Mouse (Mus musculus) kidney, postnatal 0 days (tissue): ENCODE measurements around the gene Creb3l4. TPM values are rescaled to one million over a fixed set of nuclear protein-coding genes. Genes with fewer than 3 reads are reported as not detected.

Source experiments
- ATAC-seq: fragments of 200-750 bp; cut with Nextera tagmentation; replicated peaks from 2 replicates; pipeline ENCODE4 v1.8.0; 2017; ENCODE audit warnings: low read depth, moderate number of reproducible peaks, moderate TSS enrichment, moderate library complexity; ENCODE audit not compliant: low FRiP score
- DNase-seq: peaks from one replicate; pipeline ENCODE4 v3.0.0-alpha.2; 2016; ENCODE audit warnings: low spot score
- H3K27ac ChIP-seq: fragments of 300-500 bp; sonication (generic); 2 replicates; pipeline ENCODE4 v1.5.1; 2014; ENCODE audit warnings: mild to moderate bottlenecking
- H3K27me3 ChIP-seq: fragments of 300-500 bp; sonication (generic); 2 replicates; pipeline ENCODE4 v1.6.1; 2014; ENCODE audit warnings: low read length, mixed read lengths; ENCODE audit not compliant: insufficient read depth
- H3K36me3 ChIP-seq: fragments of 300-500 bp; sonication (generic); 2 replicates; pipeline ENCODE4 v1.6.1; 2014; ENCODE audit warnings: low read length, mixed read lengths; ENCODE audit not compliant: insufficient read depth
- H3K4me1 ChIP-seq: fragments of 300-500 bp; sonication (generic); replicated peaks from 2 replicates; pipeline ENCODE4 v1.6.1; 2014; ENCODE audit warnings: antibody characterized with exemption, low read length, mixed read lengths; ENCODE audit not compliant: insufficient read depth
- H3K4me2 ChIP-seq: fragments of 300-500 bp; sonication (generic); 2 replicates; pipeline ENCODE4 v1.6.1; 2014; ENCODE audit warnings: mild to moderate bottlenecking, low read length, moderate library complexity, mixed read lengths
- H3K4me3 ChIP-seq: fragments of 300-500 bp; sonication (generic); replicated peaks from 2 replicates; pipeline ENCODE4 v1.5.1; 2014; ENCODE audit warnings: low read depth, low read length
- H3K9ac ChIP-seq: fragments of 300-500 bp; sonication (generic); 2 replicates; pipeline ENCODE4 v1.6.1; 2014; ENCODE audit warnings: low read depth, low read length
- H3K9me3 ChIP-seq: fragments of 300-500 bp; sonication (generic); replicated peaks from 2 replicates; pipeline ENCODE4 v1.6.1; 2016; ENCODE audit warnings: low read length, inconsistent platforms, mixed read lengths
- CTCF ChIP-seq: IDR thresholded peaks from 2 replicates; pipeline ENCODE4 v1.5.1; 2016; ENCODE audit warnings: antibody characterized with exemption, low read depth, mild to moderate bottlenecking, moderate library complexity
- WGBS: fragments of 180-500 bp; shearing (Covaris S2); extraction: QIAGEN DNeasy Blood & Tissue Kit; methylation state at CpG from one replicate; pipeline ENCODE4 v1.1.7; 2014; 5-methylcytosine and 5-hydroxymethylcytosine counted together
- polyA plus RNA-seq: library from polyadenylated mRNA; unstranded; fragments of >200 nt; fragmentation: Nextera tagmentation; extraction: Ambion mirVana; gene quantifications from 2 replicates; pipeline ENCODE4 v1.2.1, GENCODE M21; 2015

The Creb3l4 gene
- polyA plus RNA-seq, 1 experiment from 2014 or later = 4.0 TPM

DNA sequence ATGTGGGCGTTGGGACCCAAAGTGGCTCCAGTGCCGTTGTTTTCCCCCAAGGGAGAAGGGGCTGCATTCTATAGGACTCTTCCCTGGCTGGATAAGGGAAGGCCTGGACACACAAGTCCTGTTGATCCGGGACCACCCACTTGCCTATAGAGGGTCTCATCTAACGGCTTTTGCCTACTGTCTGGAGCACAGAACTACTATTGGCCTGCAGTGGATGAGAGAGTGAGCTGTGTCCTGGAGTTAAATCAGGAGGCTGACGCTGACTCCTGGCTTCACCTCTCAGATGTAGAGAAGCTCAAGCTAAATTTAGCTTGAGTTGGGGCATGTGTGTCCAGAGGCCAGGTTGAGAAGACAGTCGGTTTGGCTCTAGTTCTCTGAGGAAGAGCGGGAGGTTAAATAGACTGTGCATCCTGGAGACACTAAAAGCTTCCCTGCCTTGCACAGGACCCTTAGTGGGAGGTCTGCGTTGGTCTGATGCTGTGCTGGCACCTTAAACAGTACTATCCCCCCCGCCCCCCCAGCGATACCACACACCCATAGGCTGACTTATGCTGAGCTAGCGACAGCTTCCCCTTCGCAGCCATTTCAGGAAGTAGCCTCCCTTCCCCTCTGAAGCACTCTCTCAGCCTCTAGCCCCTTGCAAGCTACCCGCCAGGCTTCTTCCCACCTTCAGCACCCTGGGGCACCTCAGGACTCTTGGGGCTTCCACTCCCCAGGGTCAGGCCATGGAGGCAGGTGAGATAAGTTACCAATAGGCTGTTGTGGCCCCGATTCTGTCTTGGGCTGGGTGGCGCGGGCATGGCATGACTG lies 22.8 kb upstream of the Creb3l4 start:
- peak overlapping the region; percentile 92 for H3K9ac ChIP-seq
- no peaks in the 10 kb centered on the region for H3K27me3 ChIP-seq
- H3K4me2 ChIP-seq = peak overlapping the region; percentile 86
- H3K9me3 ChIP-seq = no peaks in the 10 kb centered on the region
- DNase-seq = peak; percentile 35
- H3K36me3 ChIP-seq = peaks cover 21% of the 10 kb centered on the region
- H3K4me3 ChIP-seq = peak overlapping the region; percentile 90
- ATAC-seq = peak; percentile 21
- 24% methylated on average over 16 of the region's 16 CpGs for WGBS
- peak overlapping the region; percentile 98 for H3K27ac ChIP-seq
- peaks cover 7% of the 10 kb centered on the region; the same call in 1 of the 2 replicates for H3K4me1 ChIP-seq
- no peak for TF ChIP-seq CTCF

DNA sequence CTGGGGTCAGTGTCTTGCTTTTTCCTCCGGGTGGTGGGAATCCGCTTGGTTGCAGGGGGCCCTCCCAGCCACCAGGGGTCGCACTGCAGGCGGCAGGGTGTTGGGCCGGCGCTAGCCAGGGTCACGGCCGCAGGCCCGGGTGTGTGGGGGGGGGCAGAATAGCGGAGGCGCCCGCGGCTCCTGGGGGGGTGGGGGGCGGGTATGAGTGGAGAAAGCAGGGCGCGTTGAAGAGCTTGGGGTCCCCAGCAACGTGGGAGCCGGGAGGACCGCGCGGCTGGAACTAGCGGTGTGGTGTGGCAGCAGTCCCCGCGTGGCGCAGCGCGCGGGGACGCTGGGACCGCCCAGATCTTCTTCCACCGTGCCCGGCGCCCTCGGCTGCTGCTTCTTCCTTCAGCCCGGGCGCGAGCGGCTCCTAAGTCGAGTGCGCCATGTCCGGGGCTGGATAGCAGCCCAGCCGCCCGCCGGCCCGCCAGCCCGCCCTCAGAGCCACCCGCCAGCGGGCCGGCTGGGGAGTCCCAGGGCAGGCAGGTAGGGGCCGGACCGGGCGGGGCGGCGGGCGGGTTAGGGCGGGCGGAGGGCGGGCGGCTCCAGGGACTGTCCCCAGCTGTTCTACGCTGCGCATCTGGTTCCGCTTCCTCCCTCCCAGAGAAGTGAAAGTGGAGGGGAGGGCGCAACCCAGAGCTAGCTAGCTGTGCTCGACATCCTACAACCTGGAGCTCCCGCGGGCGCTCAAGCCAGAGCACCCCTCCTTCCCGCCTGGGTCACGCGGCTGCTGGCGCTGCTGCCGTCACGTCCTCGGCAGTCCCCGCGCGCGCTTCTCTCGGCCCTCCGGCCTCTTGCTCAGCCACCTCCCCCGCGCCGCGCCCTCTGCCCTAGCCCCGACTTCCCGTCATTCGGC lies 22.0 kb upstream of the Creb3l4 start, which contains the start of gene Dennd4b:
Gene Dennd4b, plus strand, starts transcription at position 152 of the 898 bp plus-strand sequence.
- TF ChIP-seq CTCF = peak; percentile 87
- Histone ChIP-seq H3K4me2 (peak within 1 kb of the TSS; percentile 86), H3K4me3 (peak within 1 kb of the TSS; percentile 90), H3K27me3 (no peaks in the 10 kb centered on the region), H3K36me3 (peaks cover 29% of the 10 kb centered on the region), H3K27ac (peak within 1 kb of the TSS; percentile 98), H3K9me3 (no peaks in the 10 kb centered on the region), H3K4me1 (peaks cover 7% of the 10 kb centered on the region; the same call in 1 of the 2 replicates), H3K9ac (peak within 1 kb of the TSS; percentile 92)
- WGBS = under 1% methylated on average over 74 of the region's 87 CpGs
- ATAC-seq (peak; percentile 88), DNase-seq (peak; percentile 94)

DNA sequence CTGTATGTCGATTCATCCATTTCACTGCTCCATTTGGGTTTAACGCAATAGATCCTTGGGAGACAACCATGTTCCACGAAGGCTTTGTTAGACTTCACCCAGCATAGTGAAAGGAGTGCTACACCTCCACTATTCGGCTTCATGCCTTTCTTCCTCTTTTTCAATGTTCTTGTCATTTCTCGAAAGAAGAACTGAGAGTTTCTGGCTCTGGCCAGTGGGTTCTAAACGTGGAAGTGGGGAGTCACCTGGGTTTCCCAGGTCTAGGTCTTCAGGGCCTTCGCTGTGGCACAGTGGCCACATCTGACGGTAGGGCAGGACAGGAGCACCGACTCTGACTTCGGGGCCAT lies 21.3 kb upstream of the Creb3l4 start:
- no peak for ATAC-seq
- peak overlapping the region; percentile 92 for H3K9ac ChIP-seq
- 32% methylated on average over 10 of the region's 10 CpGs for WGBS

DNA sequence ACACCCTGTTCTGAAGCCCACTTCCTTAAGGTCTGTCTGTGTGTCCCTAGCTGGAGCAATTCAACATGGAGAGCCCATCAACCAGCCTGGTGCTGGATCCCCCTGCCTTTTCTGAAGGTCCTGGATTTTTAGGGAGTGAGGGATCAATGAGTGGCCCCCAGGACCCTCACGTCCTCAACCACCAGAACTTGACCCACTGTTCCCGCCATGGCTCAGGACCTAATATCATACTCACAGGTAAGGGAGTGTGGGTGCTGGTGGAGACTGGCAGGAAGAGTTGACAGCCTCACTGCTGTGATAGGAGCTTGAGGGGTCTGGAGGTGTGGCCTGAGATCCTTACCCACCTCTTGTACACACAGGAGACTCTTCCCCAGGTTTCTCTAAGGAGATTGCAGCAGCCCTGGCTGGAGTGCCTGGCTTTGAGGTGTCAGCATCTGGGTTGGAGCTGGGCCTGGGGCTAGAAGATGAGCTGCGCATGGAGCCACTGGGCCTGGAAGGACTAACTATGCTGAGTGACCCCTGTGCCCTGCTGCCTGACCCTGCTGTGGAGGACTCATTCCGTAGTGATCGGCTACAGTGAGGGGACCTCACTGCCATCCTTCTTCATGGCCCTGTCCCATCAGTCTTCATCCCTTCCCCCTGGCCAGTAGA lies 19.9 kb upstream of the Creb3l4 start:
- no peak overlapping the region for H3K27ac ChIP-seq
- TF ChIP-seq CTCF = no peak
- 96% methylated on average over 5 of the region's 5 CpGs for WGBS
- peaks cover 7% of the 10 kb centered on the region; the same call in 1 of the 2 replicates for H3K4me1 ChIP-seq
- peaks cover 48% of the 10 kb centered on the region for H3K36me3 ChIP-seq
- DNase-seq (no peak), ATAC-seq (no peak)
- no peaks in the 10 kb centered on the region for H3K27me3 ChIP-seq
- no peak overlapping the region for H3K4me3 ChIP-seq
- H3K9me3 ChIP-seq = no peaks in the 10 kb centered on the region
- no peak overlapping the region for H3K4me2 ChIP-seq
- no peak overlapping the region for H3K9ac ChIP-seq

More for the DNA sequence above, 21.3 kb upstream of the Creb3l4 start:
- H3K9me3 ChIP-seq = no peaks in the 10 kb centered on the region
- no peak for TF ChIP-seq CTCF
- H3K27me3 ChIP-seq = no peaks in the 10 kb centered on the region
- peak overlapping the region; percentile 86 for H3K4me2 ChIP-seq
- peaks cover 36% of the 10 kb centered on the region for H3K36me3 ChIP-seq
- peaks cover 7% of the 10 kb centered on the region; the same call in 1 of the 2 replicates for H3K4me1 ChIP-seq
- no peak for DNase-seq
- peak overlapping the region; percentile 90 for H3K4me3 ChIP-seq
- peak overlapping the region; percentile 98 for H3K27ac ChIP-seq

DNA sequence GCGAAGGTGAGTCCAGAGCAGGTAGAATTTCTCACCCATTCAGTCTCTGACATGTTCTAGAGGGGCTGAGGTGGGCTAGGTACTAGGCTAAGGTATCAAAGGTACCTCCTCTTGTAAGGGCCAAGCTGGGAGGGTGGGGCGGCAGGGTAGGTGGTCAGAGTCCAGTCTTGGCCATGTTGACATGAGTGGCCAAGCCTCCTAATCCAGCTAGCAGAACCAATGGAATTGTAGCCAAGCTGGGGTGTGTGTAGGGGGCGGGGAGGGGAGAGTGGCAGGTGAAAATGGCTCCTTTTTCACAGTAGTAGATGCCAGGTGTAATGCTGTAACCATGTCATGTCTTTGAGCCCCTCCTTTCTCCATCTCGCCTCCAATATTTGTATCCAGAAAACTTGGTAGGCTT lies 15.2 kb upstream of the Creb3l4 start:
- WGBS = 98% methylated on average over 4 of the region's 4 CpGs
- no peaks in the 10 kb centered on the region for H3K9me3 ChIP-seq
- H3K27ac ChIP-seq = no peak overlapping the region
- DNase-seq (no peak), ATAC-seq (no peak)
- H3K27me3 ChIP-seq = no peaks in the 10 kb centered on the region
- H3K4me2 ChIP-seq = no peak overlapping the region
- peaks cover 54% of the 10 kb centered on the region for H3K36me3 ChIP-seq
- TF ChIP-seq CTCF = no peak
- H3K4me1 ChIP-seq = 0 out of 2 replicates have a peak, but pooled peaks cover 6% of the 10 kb centered on the region
- no peak overlapping the region for H3K9ac ChIP-seq
- no peak overlapping the region for H3K4me3 ChIP-seq
